Mouse (Mus musculus) forebrain, embryonic 13.5 days (tissue): Measurements from ENCODE around the gene Agap1. TPM values are rescaled to one million over a fixed set of nuclear protein-coding genes. Genes with fewer than 3 reads are reported as not detected.

Source experiments
- ATAC-seq: fragments of 200-750 bp; cut with Nextera tagmentation; 2 replicates; pipeline ENCODE4 v1.8.0; 2017
- H3K27ac ChIP-seq: fragments of 300-500 bp; sonication (generic); 2 replicates; pipeline ENCODE4 v1.5.1; 2015; ENCODE audit warnings: inconsistent platforms, mild to moderate bottlenecking, moderate library complexity
- H3K27me3 ChIP-seq: fragments of 300-500 bp; sonication (generic); 2 replicates; pipeline ENCODE4 v1.6.1; 2015; ENCODE audit warnings: mild to moderate bottlenecking, inconsistent platforms
- H3K36me3 ChIP-seq: fragments of 300-500 bp; sonication (generic); 2 replicates; pipeline ENCODE4 v1.6.1; 2015; ENCODE audit warnings: mild to moderate bottlenecking, inconsistent platforms; ENCODE audit not compliant: poor library complexity, severe bottlenecking
- H3K4me1 ChIP-seq: fragments of 300-500 bp; sonication (generic); 2 replicates; pipeline ENCODE4 v1.6.1; 2015; ENCODE audit warnings: inconsistent platforms
- H3K4me2 ChIP-seq: fragments of 300-500 bp; sonication (generic); 2 replicates; pipeline ENCODE4 v1.6.1; 2015; ENCODE audit warnings: inconsistent platforms, mild to moderate bottlenecking, moderate library complexity
- H3K4me3 ChIP-seq: fragments of 300-500 bp; sonication (generic); 2 replicates; pipeline ENCODE4 v1.5.1; 2015; ENCODE audit warnings: mild to moderate bottlenecking, inconsistent platforms
- H3K9ac ChIP-seq: fragments of 300-500 bp; sonication (generic); 2 replicates; pipeline ENCODE4 v1.6.1; 2015; ENCODE audit warnings: mild to moderate bottlenecking, inconsistent platforms
- H3K9me3 ChIP-seq: fragments of 300-500 bp; sonication (generic); replicated peaks from 2 replicates; pipeline ENCODE4 v1.6.1; 2016; ENCODE audit warnings: inconsistent platforms
- WGBS: fragments of 180-500 bp; shearing (Covaris S2); methylation state at CpG from one replicate; pipeline ENCODE4 v1.1.7; 2015; 5-methylcytosine and 5-hydroxymethylcytosine counted together
- polyA plus RNA-seq: library from polyadenylated mRNA; unstranded; fragments of >200 nt; fragmentation: Nextera tagmentation; extraction: Ambion mirVana; gene quantifications from 2 replicates; pipeline ENCODE4 v1.2.1, GENCODE M21; 2015

Agap1 gene
- polyA plus RNA-seq, 1 experiment from 2014 or later: 25.4 TPM

DNA sequence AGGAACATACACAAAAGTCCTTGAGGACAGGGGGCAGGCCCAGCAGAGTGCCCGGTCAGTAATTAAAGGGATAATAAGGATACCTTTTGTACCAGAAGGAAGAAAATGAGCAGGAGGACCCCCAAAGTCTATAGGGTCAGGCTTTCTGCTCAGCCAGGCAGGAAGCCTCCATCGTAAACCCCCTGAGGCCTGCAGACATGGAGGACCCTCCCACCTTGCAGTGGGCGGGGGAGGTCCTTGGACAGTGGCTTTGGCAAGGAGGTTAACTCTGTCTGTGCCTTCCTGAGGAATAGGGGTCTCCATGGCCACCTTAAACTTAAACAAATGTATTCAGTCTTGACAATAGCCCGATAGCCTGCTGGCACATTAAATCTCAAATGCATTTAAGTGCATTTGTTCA, 413.2 kb downstream of the Agap1 start:
- Histone ChIP-seq H3K9ac (no peak overlapping the region), H3K27me3 (peaks cover 44% of the 10 kb centered on the region), H3K4me2 (no peak overlapping the region), H3K27ac (no peak overlapping the region), H3K4me3 (no peak overlapping the region), H3K4me1 (peaks cover 21% of the 10 kb centered on the region), H3K36me3 (no peaks in the 10 kb centered on the region), H3K9me3 (no peaks in the 10 kb centered on the region)
- 36% methylated on average over 4 of the region's 4 CpGs for WGBS
- ATAC-seq: no peak

- no peaks in the 10 kb centered on the region for H3K36me3 ChIP-seq
- 33% methylated on average over 12 of the region's 12 CpGs for WGBS
- H3K4me3 ChIP-seq: no peak overlapping the region
- no peak for ATAC-seq
- peaks cover 50% of the 10 kb centered on the region for H3K27me3 ChIP-seq
- no peak overlapping the region for H3K27ac ChIP-seq
- peaks cover 21% of the 10 kb centered on the region for H3K4me1 ChIP-seq
- no peaks in the 10 kb centered on the region for H3K9me3 ChIP-seq
- H3K4me2 ChIP-seq: no peak overlapping the region
- no peak overlapping the region for H3K9ac ChIP-seq
These were observed 415.7 kb downstream of the Agap1 start for GRCm38 (mm10) chr1:89870134-89870905.

- no peak overlapping the region for H3K4me2 ChIP-seq
- no peaks in the 10 kb centered on the region for H3K9me3 ChIP-seq
- WGBS: 22% methylated on average over 6 of the region's 6 CpGs
- no peak for ATAC-seq
- H3K4me1 ChIP-seq: peaks cover 22% of the 10 kb centered on the region
- H3K27me3 ChIP-seq: peaks cover 47% of the 10 kb centered on the region
- no peak overlapping the region for H3K9ac ChIP-seq
- no peak overlapping the region for H3K4me3 ChIP-seq
- H3K27ac ChIP-seq: no peak overlapping the region
- no peaks in the 10 kb centered on the region for H3K36me3 ChIP-seq
These were observed 416.3 kb downstream of the Agap1 start for GRCm38 (mm10) chr1:89870906-89871211.

DNA sequence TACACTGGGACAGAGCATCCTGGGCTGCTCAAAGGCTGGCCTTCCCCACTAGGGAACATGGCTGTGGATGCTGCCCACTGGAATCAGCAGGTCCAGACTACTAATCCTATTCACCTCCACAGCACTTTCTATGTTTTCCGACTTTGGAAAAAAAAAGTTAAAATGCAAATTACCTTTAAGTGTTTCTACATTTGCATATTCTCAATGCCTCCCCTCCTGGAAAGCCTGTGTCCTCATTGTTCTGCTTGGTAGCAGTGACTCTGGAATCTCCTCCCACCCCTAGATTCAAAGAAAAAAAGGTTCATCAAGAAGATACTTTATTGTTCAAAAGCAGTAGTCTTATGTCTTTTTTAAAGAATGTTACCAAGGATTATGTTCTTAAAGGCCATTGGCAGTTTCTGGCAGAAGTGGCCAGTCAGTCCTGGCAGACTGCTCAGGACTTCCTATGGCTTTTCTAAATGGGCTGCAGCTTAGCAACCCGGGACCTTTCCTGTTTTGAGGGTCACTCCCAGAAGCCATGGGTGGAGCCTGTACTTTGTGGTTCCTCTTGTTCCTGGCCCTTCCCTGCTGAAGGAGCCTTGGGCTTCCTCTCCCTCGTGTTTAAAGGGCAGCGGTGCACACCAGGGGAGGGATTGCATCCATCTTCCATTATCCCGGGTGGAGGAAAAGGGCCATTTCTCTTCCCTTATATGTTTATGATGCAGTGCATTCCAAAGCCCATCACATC, 421.9 kb downstream of the Agap1 start:
- H3K4me1 ChIP-seq: peaks cover 20% of the 10 kb centered on the region
- ATAC-seq: no peak
- no peak overlapping the region for H3K4me3 ChIP-seq
- no peak overlapping the region for H3K9ac ChIP-seq
- peaks cover 41% of the 10 kb centered on the region for H3K27me3 ChIP-seq
- H3K4me2 ChIP-seq: no peak overlapping the region
- H3K27ac ChIP-seq: no peak overlapping the region
- H3K36me3 ChIP-seq: no peaks in the 10 kb centered on the region
- 9% methylated on average over 5 of the region's 5 CpGs for WGBS
- no peaks in the 10 kb centered on the region for H3K9me3 ChIP-seq

DNA sequence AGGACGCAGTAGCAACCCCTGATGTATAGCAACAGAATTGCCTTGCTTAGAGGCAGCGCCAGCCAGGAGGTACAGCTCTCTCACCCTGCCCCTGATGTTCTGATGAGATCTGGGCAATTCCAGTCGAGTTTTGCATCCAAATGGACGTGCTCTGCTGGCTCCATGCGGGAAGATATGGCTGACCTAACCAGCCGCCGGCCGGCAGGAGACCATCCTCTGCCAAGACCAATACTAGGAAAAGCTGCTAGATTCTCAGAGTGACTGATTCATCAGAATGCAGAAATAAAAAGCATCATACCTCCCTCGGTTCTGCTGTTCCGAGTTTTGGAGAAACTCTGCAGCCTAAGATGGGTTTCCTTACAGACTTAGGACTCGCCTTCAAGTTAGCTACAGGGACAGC, 423.9 kb downstream of the Agap1 start:
- Histone ChIP-seq H3K27ac (no peak overlapping the region), H3K9ac (no peak overlapping the region), H3K36me3 (no peaks in the 10 kb centered on the region), H3K4me1 (peaks cover 20% of the 10 kb centered on the region), H3K9me3 (no peaks in the 10 kb centered on the region), H3K4me3 (no peak overlapping the region), H3K4me2 (no peak overlapping the region), H3K27me3 (peaks cover 30% of the 10 kb centered on the region)
- 86% methylated on average over 11 of the region's 11 CpGs for WGBS
- ATAC-seq: no peak

- peaks cover 20% of the 10 kb centered on the region for H3K4me1 ChIP-seq
These were observed 425.6 kb downstream of the Agap1 start for GRCm38 (mm10) chr1:89880193-89880592.

GRCm38 (mm10) chr1:89880834-89881233, 426.2 kb downstream of the Agap1 start:
- Histone ChIP-seq H3K9ac (no peak overlapping the region), H3K27me3 (peaks cover 15% of the 10 kb centered on the region), H3K27ac (no peak overlapping the region), H3K4me1 (peaks cover 19% of the 10 kb centered on the region), H3K36me3 (no peaks in the 10 kb centered on the region), H3K4me2 (no peak overlapping the region), H3K9me3 (no peaks in the 10 kb centered on the region), H3K4me3 (no peak overlapping the region)
- no peak for ATAC-seq
- WGBS: 78% methylated on average over 10 of the region's 10 CpGs

More at GRCm38 (mm10) chr1:89880193-89880592, 425.6 kb downstream of the Agap1 start:
- Histone ChIP-seq H3K27ac (no peak overlapping the region), H3K4me2 (no peak overlapping the region), H3K9ac (no peak overlapping the region), H3K36me3 (no peaks in the 10 kb centered on the region), H3K27me3 (peaks cover 19% of the 10 kb centered on the region), H3K4me3 (no peak overlapping the region), H3K9me3 (no peaks in the 10 kb centered on the region)
- no peak for ATAC-seq
- 36% methylated on average over 8 of the region's 8 CpGs for WGBS

GRCm38 (mm10) chr1:89884335-89884734, 429.7 kb downstream of the Agap1 start:
- Histone ChIP-seq H3K4me1 (no peaks in the 10 kb centered on the region), H3K27me3 (no peaks in the 10 kb centered on the region), H3K27ac (no peak overlapping the region), H3K4me3 (no peak overlapping the region), H3K9me3 (no peaks in the 10 kb centered on the region), H3K4me2 (no peak overlapping the region), H3K36me3 (peaks cover 22% of the 10 kb centered on the region), H3K9ac (no peak overlapping the region)
- WGBS: 93% methylated on average over 8 of the region's 8 CpGs
- no peak for ATAC-seq

DNA sequence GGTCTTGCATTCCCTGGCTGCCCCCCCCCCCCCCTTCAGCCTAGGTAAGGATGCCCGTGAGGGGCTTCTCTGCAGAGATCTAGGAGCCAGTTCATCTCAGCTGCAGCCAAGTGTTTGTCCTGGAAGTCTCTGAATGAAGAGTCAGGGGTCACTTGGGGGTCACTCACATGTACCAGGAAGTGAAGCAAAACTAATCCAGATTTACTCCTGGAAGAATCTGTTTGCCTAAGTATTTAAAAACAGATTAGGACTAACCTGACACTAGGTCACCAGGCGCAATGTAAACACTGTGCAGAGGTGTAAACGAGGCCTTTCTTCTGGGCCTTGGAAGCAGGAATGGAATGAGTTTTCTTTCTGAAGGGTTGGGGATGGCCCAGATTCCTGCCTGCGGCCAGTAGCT, 431.1 kb downstream of the Agap1 start:
- Histone ChIP-seq H3K36me3 (peaks cover 31% of the 10 kb centered on the region), H3K9me3 (no peaks in the 10 kb centered on the region), H3K27me3 (no peaks in the 10 kb centered on the region), H3K4me1 (no peaks in the 10 kb centered on the region), H3K4me2 (no peak overlapping the region), H3K9ac (no peak overlapping the region), H3K4me3 (no peak overlapping the region), H3K27ac (no peak overlapping the region)
- ATAC-seq: no peak
- 20% methylated on average over 4 of the region's 4 CpGs for WGBS

- Histone ChIP-seq H3K9me3 (no peaks in the 10 kb centered on the region), H3K4me3 (no peak overlapping the region), H3K27ac (no peak overlapping the region), H3K27me3 (no peaks in the 10 kb centered on the region), H3K36me3 (peaks cover 53% of the 10 kb centered on the region), H3K4me2 (no peak overlapping the region), H3K9ac (no peak overlapping the region), H3K4me1 (peaks cover 13% of the 10 kb centered on the region)
- 95% methylated on average over 6 of the region's 6 CpGs for WGBS
- no peak for ATAC-seq
These were observed 436.8 kb downstream of the Agap1 start for GRCm38 (mm10) chr1:89891400-89891799.

DNA sequence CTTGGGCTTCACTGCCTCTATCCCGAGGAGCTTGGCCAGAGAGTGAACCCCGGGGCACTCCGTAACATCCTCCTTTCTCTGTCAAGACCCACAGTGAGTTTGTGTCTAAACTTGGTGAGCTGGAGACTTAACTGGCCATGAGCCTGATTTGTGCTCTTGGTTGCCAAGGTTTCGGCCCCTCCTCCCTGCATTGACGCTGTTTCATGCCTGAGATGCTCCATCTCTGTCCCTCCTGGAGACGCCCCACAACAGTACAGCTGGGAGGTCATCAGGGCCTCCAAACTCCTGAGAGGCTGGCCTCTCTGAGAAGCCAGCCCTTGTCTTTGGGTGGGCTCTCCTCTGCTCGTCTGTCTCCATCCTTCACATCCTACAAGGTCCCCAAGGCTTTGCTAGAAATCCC, 437.7 kb downstream of the Agap1 start:
- H3K9ac ChIP-seq: no peak overlapping the region
- ATAC-seq: no peak
- no peak overlapping the region for H3K4me3 ChIP-seq
- H3K4me1 ChIP-seq: peaks cover 13% of the 10 kb centered on the region
- peaks cover 52% of the 10 kb centered on the region for H3K36me3 ChIP-seq
- H3K9me3 ChIP-seq: no peaks in the 10 kb centered on the region
- 39% methylated on average over 7 of the region's 7 CpGs for WGBS
- no peak overlapping the region for H3K27ac ChIP-seq
- no peaks in the 10 kb centered on the region for H3K27me3 ChIP-seq
- no peak overlapping the region for H3K4me2 ChIP-seq

DNA sequence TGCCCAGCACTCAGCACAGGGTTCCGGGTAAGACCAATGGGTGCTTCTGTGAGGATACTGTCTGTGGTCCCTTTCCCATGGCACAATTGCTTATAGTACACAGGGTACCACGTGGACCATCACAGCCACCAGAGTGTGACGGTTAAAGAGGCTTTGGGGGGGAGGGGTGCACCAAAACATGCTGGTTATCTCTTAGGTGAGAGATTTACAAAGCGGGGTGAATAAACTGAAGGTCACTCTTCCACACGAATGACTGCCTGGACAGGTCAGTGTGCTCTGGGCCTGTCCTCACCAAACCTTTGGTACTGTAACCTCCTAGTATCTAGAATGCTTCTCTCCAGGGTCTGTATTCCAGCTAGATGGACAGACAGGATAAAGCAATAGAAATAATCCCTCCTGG, 441.2 kb downstream of the Agap1 start:
- Histone ChIP-seq H3K27me3 (no peaks in the 10 kb centered on the region), H3K9me3 (no peaks in the 10 kb centered on the region), H3K4me1 (peaks cover 20% of the 10 kb centered on the region), H3K27ac (no peak overlapping the region), H3K4me3 (no peak overlapping the region), H3K36me3 (peaks cover 21% of the 10 kb centered on the region), H3K4me2 (no peak overlapping the region), H3K9ac (no peak overlapping the region)
- ATAC-seq: no peak
- WGBS: 96% methylated on average over 5 of the region's 5 CpGs
